Mouse (Mus musculus) right cerebral cortex, adult 18-20 months (tissue): ENCODE results near the gene Trpv1.
A peak's percentile ranks its signal among the peaks of the same experiment; 100 is the strongest.

Experiments
- DNase-seq: peaks from one replicate; pipeline ENCODE4 v3.0.0; 2022; ENCODE audit warnings: mixed read lengths

Trpv1 gene

DNA sequence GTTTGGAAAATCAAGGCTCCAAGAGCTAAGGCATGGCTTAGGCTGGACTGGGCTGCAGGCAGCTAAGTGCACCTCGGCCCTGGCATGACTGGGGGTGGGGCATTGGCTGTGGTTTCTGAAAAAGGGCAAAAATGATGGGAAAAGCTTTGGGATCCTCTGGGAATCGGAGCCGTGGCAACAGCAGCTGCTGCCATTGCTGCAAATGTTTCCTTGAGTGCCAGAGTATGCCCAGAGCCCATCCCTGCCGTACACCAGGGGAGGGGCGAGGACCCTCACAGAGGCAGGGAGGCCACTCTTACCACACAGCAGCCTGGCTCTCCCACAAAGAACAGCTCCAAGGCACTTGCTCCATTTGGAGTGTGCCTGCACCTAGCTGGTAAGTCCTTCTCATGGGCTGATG lies at the start of gene Trpv1:
Trpv1 (plus strand) TSS at position 301 of the 400 bp plus-strand sequence.
- no peak for DNase-seq

DNA sequence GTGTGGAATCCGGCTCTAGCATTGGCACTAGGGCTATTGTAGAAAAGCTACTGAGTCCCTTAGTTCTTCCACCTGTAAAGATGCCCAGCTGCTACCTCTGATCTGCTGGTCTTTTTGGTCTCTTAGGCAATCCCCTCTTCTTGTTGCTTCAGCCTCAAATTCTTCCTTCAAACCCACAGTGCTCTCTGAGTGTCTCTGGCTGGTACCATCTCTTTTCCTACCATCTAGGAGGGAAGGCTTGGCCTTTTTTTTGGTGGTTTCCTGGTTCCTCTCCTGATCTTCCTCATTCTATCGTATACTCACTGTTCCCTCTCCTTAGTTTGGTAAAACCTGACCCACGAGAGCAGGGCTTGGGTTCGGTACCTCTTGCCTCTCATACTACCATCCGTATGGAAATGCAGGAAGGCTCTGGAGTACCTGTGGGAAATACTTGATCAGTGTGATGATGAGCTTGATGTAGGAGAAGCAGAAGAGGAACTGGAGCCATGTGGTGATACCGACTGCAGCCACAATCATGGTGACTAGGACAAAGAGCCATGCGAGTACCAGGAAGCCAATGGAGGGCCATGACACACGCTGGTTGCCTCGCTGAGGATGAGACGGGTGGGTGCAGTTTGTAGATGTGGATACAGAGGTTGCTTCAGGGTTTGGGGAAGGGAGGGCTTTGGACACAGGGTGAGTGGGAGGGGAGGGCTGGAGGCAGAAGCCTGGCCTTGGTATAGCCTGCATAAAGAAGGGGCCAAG lies 48.0 kb upstream of the Trpv1 start:
- no peak for DNase-seq

DNA sequence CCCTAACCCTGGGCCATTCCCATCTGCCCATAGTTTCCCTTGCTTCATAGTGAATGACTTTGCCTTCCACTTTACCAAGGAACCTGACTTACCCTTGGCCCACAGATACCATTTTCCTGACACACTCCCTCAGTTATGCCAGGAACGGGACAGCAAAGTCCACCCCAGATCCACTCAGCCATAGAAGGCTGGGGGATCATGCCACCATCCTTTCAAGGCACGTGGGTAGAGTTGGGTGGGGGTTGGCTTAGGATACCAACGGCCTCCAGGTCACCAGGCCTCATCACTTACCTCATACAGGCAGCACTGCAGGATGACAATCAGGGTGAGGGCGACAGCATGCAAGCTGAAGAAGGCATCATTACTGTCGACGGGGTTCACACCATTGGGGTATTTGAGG lies 46.9 kb upstream of the Trpv1 start:
- no peak for DNase-seq

DNA sequence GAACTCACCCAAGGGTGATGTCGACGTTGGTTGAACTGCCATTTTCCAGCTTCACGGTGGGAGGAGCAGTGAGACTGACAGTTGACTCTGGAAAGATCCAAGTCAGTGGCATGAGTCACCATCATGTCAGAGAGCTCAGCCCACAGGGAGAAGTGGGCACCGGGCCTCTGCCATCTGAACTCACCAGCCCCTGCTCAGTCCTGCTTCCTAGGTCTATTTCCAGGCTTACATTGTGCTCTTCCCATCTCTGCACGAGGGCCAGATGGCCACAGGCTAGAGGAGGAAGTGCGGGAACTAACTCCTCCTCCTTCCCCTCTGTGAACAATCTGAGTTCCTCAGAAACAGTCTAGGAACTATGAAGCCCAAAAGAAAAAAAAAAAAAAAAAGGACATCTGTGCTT lies 41.0 kb upstream of the Trpv1 start:
- DNase-seq = peak; percentile 25

DNA sequence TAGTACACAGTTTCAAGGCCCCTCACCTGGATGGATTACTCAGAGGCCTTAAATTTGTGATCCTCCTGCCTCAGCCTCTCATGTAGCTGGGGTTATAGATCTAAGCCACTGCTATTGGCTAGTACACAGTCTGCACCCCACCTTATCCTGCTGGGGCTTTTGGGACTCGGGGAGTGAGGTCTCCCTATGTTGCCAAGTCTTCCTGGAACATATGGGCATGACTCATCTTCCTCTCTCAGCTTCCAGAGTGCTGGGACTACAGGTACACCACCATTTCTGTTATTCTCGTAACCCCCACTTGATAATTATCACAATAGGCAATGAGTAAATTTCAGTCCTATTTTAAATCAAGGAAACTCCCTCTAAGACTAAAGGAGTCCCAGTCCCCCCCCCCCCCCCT lies 39.6 kb upstream of the Trpv1 start:
- peak; percentile 21 for DNase-seq

DNA sequence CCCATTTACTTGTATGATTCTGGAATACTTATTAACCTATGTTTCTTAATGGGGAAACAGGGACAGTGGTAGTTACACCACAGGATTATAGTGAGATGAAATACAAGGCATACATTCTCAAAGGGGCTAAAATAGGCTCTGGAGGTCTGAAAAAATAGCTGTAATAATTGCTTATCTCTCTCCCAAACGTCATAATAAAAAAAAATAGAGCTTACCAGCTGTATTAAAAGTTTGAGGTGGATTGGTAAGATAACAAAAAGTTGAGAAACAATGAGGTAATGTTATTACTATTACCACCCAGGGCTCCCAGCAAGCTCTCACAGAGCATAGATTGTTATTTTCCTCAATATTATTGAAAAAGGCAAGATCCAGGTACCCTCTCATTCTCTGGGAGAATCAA lies 35.9 kb upstream of the Trpv1 start:
- DNase-seq = no peak

DNA sequence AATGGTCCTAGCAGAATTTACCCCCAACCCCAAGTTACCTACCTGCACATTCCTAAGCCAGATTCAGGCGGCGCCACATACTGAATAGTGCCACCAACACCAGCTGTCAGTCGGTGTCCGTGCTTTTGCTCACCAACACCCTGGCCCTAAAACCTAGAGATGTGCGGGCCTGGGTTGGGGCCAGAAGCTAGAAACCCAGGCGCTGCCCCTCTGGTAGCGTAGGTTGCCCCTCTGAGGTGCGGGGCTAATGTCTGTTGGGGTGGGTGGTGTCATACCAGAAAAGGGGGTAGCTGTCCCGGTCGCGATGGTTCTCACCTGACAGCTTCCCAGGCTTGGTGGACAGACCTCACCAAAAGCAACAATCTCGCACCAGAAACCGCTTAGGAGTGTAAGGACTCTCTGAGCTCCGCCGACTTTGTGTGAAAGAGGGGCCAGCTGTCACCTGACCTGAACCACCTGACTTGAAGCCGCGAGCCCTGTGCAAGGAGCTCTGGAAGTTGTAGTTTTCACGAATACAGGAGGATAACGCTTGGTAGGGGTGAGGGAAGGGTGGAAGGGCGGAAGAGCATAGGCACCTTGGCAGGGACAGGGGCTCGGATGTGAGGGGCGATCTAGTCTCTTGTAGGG lies 35.4 kb upstream of the Trpv1 start, which contains the start of gene Ctns:
Ctns (minus strand) TSS at position 440 of the 627 bp plus-strand sequence.
- DNase-seq = peak; percentile 91

DNA sequence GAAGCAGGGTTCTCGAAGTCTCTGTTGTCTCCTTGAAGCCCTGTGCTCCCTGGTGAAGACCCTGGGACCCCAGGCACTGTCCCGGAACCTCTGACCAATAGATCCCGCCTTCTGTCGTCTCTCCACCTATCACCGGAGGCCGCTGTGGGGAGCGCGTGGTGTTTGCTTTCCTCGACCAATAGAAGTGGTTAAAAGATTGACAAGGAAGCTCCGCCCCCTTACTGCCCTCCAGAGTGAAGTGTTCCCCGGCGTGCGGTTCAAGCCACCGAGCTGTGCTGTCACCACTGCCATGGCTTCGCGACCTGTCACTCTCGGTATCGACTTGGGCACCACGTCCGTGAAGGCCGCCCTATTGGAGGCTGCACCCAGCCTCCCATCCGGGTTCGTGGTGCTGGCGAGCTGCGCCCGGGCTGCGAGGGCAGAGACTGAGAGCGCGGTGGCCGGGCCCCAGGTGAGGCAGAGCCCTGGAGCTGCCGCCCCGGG lies 34.8 kb upstream of the Trpv1 start, which contains the start of gene Shpk:
Shpk (plus strand) TSS at position 231 of the 483 bp plus-strand sequence.
- DNase-seq = peak; percentile 96

DNA sequence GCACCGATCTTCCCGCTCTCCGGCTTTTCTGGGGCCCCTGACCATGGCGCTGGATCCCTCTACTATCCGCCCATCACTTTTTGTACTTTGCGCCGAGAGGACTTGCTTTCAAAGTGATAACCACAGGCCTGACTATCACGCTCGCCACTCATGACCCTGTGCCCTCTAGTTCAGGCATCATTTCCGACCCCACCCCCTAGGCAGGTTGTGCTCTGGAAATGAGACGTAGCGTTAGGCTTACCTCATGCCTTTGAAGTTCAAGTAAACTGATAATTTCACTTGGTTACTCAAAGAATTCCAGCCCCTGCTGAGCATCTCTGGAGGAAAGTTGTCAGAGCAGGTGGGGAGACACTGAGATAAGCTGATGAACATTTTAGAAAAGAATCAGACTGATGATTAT lies 34.2 kb upstream of the Trpv1 start:
- no peak for DNase-seq

DNA sequence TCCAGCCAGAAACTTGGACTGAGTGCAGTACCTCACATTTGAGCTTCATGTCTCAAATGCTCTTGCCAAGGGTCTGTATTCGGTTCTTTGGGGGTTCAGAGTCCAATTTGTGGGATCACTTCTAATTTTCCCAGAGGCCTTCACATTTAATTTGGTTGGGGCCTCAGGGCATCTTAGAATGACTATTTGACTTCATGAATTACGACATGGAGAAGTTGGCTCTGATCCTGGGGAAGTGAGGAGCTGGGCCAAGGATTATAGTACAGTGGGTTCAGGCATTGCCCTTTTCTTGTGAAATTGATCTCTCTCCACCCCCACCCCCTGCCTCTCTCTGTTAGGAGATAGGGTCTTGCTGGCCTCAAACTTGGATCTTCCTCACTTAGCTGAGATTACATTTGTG lies 33.1 kb upstream of the Trpv1 start:
- no peak for DNase-seq

DNA sequence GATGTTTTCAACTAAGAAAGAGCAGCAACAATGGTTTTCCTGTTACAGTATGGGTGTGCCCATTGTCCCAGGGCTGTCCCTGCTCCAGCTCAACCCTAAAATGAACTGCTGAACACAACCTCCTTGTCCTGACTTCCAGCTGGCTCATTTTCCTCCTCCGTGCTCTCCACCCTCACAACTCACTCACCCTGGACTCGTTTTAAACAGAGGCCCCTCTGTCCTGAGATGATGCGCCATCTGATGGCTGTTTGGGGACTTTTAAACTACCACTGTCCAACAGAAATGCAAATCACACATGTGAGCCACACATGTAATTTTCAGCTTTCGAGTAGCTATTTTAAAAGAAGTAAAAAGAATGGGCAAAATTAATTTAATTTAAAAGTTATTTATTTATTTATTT lies 32.5 kb upstream of the Trpv1 start:
- DNase-seq = no peak

DNA sequence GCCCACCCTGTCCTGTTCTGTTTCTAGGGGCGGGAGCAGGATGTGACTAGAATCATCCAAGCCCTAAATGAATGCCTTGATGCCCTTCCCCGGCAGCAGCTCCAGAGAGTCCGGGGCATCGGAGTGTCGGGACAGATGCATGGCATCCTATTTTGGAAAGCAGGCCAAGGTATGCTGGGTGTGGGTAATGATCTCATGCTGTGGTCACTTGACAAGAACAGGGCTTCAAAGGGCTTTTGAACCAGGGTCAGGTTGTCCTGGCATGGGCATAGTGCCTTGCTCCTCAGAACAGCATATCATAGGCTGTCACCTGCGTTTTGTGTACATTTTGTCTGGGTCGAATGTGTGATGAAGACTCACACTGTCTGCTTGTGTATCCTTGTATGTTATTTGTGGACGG lies 30.2 kb upstream of the Trpv1 start:
- DNase-seq = no peak

DNA sequence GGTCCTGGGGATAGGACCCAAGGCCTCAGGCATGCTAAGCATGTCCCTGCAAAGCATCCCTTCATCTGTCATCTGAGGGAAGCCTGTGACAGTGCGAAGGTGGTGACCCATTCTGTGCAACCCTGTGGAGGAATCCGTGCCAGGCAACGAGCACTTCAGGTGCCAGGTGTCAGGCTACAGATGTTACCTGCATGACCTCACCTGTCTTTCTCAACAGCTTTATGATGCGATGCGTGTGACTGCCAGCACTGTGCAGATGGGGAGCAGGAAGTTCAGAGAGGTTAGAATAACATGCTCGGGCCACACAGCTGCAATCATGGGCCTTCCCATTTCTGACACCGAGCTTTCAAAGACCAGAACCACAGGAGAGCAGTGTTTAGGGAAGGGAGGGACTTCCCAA lies 28.9 kb upstream of the Trpv1 start:
- no peak for DNase-seq

DNA sequence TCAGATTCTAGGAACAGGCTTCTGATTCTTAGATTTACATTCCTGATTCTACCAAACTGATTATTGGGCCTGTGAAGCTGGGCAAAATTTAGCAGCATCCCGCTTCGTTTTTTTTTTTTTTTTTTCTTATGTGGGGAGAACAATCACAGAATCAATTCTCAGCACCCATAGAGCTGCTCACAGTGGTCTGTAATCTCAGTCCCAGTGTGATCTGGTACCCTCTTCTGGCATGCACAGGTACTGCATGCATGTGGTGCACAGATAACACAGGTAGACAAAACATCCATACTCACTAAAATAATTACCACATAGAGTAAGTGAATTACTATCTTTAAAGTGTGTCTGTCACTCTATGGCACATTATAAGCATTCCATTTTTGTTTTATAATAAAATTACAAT lies 26.5 kb upstream of the Trpv1 start:
- DNase-seq = no peak

DNA sequence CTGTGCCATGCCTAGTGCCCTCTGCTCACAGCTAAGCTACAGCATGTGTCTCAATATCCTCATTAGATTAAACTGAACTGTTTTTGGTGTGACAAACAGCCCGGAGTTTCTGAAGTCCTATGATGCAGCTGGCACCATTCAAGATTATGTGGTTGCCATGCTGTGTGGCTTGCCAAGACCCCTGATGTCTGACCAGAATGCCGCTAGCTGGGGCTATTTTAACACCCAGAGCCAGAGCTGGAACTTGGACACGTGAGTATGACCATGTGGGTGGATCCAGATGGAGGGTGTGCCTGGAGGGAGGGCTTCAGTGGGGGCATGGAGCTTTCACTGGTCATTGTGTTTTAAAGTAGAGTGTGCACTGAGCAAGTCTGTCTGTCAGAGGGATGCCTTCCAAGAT lies 20.1 kb upstream of the Trpv1 start:
- no peak for DNase-seq

DNA sequence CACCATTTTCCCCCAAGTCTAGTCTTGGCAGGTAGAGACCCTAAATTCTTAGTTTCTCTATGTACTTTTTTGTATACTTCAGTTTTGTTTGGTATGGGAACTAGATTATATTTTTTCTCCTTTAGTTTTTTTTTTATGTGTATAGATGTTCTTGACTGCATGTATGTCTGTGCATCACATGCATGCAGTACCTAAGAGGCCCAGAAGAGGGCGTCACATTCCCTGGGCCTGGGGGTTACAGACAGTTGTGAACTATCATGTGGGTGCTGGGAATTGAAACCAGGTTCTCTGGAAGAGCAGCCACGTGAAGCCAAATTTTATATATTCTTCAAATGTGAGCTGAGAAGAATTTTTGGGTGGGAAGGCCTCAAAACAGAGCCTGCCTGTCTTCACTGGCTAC lies 14.4 kb upstream of the Trpv1 start:
- DNase-seq = no peak

DNA sequence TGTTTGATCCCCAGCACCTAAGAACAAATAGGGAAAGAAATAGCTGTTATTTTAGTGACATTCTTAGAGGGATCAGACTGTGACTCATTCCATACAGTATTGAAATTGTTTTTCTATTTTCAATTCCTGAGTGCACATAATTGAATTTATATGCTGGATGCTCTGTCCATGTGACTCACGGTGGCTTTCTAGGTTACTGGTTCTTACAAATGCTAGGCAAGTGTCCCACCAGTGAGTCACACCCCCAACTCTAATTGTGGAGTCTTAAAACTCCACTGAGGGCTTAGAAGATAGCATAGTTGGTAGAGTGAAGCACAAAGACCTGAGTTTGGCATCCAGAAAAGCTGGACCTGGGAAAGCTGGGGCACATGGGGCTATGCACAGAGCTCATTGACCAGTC lies 13.4 kb upstream of the Trpv1 start:
- DNase-seq = no peak

DNA sequence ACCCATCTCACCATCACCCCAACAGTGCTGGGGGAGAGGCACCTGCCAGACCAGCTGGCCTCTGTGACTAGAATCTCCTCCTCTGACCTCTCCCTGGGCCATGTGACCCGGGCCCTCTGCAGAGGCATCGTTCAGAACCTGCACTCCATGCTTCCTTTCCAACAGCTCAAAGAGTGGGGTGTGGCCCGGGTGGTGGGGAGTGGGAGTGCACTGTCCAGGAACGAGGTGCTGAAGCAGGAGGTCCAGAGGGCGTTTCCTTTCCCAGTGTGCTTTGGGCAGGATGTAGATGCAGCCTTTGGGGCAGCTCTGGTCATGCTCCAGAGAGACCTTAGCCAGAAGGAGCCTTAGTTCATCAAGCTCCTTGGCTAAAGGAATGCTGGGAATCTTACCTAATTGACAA lies 11.2 kb upstream of the Trpv1 start:
- DNase-seq = no peak

DNA sequence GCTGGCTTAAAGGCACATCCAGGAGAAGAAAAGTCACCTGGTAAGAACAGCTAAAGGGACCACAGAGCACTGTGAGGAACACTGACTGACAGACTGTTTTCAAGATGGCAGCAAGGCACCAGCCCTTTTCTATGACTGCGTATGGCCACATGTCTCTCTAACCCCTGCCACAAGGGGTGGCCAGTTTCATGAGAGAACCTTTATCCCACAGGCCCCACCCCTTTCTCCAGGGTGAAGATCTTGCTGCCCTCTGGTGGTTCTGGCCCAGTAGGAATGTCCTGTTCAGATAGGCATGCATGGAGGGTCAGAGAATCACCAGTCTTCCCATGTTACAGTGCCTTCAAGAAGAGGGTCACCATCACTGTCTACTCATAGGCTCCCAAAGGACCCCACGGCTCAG lies 10.1 kb upstream of the Trpv1 start:
- no peak for DNase-seq

DNA sequence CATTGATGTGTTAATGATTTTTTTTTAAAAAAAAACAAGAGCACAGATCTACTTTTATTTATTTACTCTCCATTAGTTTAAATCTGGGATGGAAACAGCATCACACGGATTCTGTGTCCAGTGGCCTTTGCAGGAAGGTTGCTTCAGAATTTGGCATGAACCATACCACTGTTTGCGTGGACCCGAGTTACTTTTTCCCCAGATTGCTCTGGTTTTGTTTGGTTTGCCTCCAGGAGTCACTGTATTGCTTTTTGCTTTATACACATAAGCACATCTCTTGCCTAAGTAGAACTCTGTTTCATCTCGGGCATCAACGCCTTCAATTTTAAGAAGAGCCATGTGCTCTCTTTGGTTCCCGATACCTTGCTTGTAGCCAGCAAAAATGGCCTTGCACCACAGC lies 8.2 kb upstream of the Trpv1 start:
- no peak for DNase-seq

DNA sequence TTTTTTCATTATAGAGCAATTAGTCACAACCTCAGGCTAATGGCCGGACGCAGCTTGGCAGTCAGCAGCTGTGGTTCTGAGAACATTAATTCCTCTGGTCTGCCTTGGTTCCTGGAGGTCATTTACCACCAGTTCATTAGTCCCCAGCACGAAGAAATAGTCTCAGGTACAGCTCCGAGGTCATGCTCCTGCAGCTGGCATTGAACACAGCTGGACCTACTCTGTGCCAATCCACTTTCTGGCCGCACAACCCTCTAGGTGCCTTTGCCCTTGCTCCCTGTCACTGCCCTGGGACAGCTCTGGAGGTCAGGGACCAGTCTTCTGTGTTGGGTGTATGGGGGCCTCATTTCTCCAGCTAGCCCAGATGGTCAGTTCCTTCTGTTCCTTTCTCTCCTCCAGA lies 5.2 kb upstream of the Trpv1 start:
- no peak for DNase-seq

DNA sequence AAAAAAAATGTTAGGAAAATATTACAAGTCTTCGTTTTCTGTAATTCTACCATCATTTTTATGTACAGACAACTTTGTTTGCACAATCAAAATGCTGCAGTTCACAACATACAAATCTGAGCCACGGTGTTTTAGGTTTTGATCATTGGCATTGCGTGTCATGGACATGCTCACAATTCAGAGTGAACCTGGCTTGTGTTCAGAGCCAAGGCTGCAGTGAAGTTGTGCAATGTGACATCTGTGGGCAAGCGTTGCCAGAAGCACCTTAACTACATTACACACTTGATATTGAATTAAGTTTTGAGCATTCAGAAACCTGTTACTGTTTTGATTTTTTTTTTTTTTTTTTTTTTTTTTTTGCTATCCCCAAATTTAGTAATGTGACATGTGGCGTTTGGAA lies 4.0 kb upstream of the Trpv1 start:
- no peak for DNase-seq

DNA sequence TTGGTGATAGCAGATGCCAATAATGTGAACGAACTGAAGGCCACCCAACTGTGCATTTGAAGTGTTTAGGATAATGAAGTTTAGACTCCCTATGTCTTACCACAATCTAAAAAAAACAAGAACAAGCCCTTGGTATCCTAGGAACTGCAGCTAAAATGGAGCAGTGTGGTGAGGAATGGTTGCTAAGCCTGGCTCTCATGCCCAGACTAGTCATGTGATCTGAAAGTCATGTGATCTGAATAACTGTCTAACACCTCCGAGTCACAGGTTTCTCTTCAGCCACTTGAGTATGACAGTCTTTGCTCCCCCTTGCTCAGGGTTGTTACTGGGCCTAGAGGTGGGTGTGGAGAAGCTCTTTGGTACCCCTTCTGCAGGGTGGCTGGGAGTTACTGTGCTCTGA lies 1.6 kb upstream of the Trpv1 start:
- DNase-seq = no peak

DNA sequence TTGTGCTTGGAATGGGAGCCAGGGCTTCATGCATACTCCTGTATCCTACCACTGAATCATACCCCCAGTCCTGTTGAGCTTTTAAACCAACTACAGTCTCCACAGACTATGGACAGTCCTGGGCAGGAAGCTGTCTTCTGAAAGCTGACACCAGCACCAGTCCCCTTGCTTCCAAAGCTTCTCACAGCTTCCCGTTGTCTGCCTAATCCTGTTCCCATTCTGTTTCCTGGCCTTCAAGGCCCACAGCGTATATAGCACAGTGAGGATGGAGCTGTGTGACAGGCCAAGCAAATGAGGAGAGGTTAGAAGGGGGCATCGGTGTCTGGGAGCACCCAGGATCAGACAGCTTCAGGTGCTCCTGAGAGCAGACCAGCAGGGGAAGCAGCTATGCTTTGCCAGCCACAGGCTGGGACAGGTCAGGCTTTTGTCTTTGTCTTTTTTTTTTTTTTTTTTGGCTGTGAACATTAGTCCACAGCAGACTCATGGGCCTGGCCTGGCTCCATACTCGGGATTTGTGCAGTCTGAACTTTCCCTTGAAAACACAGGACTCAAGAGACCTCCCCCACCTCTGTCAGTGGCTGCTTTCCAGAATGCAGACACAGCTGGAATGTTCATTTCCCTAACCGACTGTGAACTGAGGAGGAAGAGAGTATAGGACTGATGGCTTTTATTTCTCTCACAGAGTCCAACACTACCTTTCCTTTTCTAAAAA lies 2.1 kb downstream of the Trpv1 start:
- DNase-seq = no peak
